30 mouse cellular contexts compared by ENCODE assay signal in genomic region chr11:96169016-96169415, GRCm38 (mm10). TPM values are rescaled to one million over a fixed set of nuclear protein-coding genes. Genes with fewer than 3 reads are reported as not detected.
"Had no signal": no experiment of that assay in that cellular context is flagged by ENCODE, and none has a peak within 500 bp of the region (broad histone marks: within the 10 kb centered on the region; RNA-seq: fewer than 3 reads in every experiment).

No protein-coding gene starts in this region.

- H3K36me3 ChIP-seq: limb, embryonic 10.5 days; limb, embryonic 13.5 days; midbrain, embryonic 12.5 days; neural tube, embryonic 12.5 days had no signal

- ATAC-seq: intestine, postnatal 0 days; liver, postnatal 0 days; lung, postnatal 0 days; midbrain, embryonic 16.5 days had no signal

- H3K9ac ChIP-seq: limb, embryonic 13.5 days; liver, embryonic 14.5 days; liver, postnatal 0 days; lung, embryonic 14.5 days; midbrain, embryonic 12.5 days; neural tube, embryonic 12.5 days had no signal

- H3K4me2 ChIP-seq: limb, embryonic 13.5 days; lung, embryonic 14.5 days; midbrain, embryonic 12.5 days; neural tube, embryonic 12.5 days had no signal

- H3K4me3 ChIP-seq: left cerebral cortex, adult 2 months; limb, embryonic 10.5 days; limb, embryonic 13.5 days; midbrain, embryonic 12.5 days; neural tube, embryonic 12.5 days had no signal

- H3K4me1 ChIP-seq: limb, embryonic 13.5 days; midbrain, embryonic 12.5 days had no signal

- DNase-seq: kidney, adult 2 months; kidney, postnatal 25 days; layer of hippocampus, postnatal 36 days; liver; liver, postnatal 0 days; lung, embryonic 14.5 days; right cerebral cortex, adult 18-20 months; right cerebral cortex, postnatal 14 days; right cerebral cortex, postnatal 4 days; thymus, adult 2 months; thymus, postnatal 14 days; thymus, postnatal 4 days had no signal

- H3K27ac ChIP-seq: kidney, postnatal 0 days; left cerebral cortex, adult 2 months; limb, embryonic 10.5 days; limb, embryonic 13.5 days; liver, embryonic 14.5 days; macrophage; midbrain, embryonic 12.5 days; neural tube, embryonic 12.5 days; stomach, postnatal 0 days had no signal

- H3K9me3 ChIP-seq: limb, embryonic 10.5 days; limb, embryonic 13.5 days; midbrain, embryonic 12.5 days; neural tube, embryonic 12.5 days had no signal

RNA-seq across cellular contexts. Expression of gene Hoxb13, which starts 25.1 kb away (rescaled TPM):
- total RNA-seq: layer of hippocampus, postnatal 36 days; left cerebral cortex, adult 2 months; left cerebral cortex, postnatal 10 days; megakaryocyte, adult 5-6 weeks; neutrophil, adult 5-6 weeks had no signal
- polyA plus RNA-seq: intestine, postnatal 0 days; kidney, adult 2 months; kidney, embryonic 14.5 days; kidney, postnatal 0 days; large intestine, adult 2 months; limb, embryonic 10.5 days; limb, embryonic 13.5 days; liver, embryonic 14.5 days; liver, postnatal 0 days; lung, embryonic 14.5 days; lung, postnatal 0 days; macrophage; midbrain, embryonic 12.5 days; midbrain, embryonic 16.5 days; stomach, embryonic 14.5 days; stomach, postnatal 0 days had no signal

RNA-seq across cellular contexts. Expression of gene Ttll6, which starts 35.4 kb away (rescaled TPM):
- total RNA-seq: left cerebral cortex, adult 2 months; megakaryocyte, adult 5-6 weeks; neutrophil, adult 5-6 weeks had no signal
- polyA plus RNA-seq: kidney, embryonic 14.5 days; limb, embryonic 10.5 days; limb, embryonic 13.5 days; liver, embryonic 14.5 days; liver, postnatal 0 days; macrophage; midbrain, embryonic 12.5 days; neural tube, embryonic 12.5 days had no signal

RNA-seq across cellular contexts. Expression of gene Calcoco2, which starts 57.3 kb away (rescaled TPM):
- total RNA-seq: layer of hippocampus, postnatal 36 days; left cerebral cortex, adult 2 months; left cerebral cortex, postnatal 10 days; megakaryocyte, adult 5-6 weeks; neutrophil, adult 5-6 weeks had no signal
- polyA plus RNA-seq: intestine, postnatal 0 days; kidney, adult 2 months; kidney, embryonic 14.5 days; kidney, postnatal 0 days; large intestine, adult 2 months; limb, embryonic 10.5 days; limb, embryonic 13.5 days; liver, embryonic 14.5 days; liver, postnatal 0 days; lung, embryonic 14.5 days; macrophage; midbrain, embryonic 12.5 days; midbrain, embryonic 16.5 days; neural tube, embryonic 12.5 days; stomach, embryonic 14.5 days; stomach, postnatal 0 days; thymus, adult 2 months had no signal
